Mouse (Mus musculus) limb, embryonic 10.5 days (tissue): ENCODE results near the gene Rab26. TPM values are rescaled to one million over a fixed set of nuclear protein-coding genes. Genes with fewer than 3 reads are reported as not detected.

Experiments used
- DNase-seq: peaks from one replicate; pipeline ENCODE4 v3.0.0-alpha.2; 2017; ENCODE audit warnings: low spot score
- H3K27ac ChIP-seq: fragments of 300-500 bp; sonication (generic); 2 replicates; pipeline ENCODE4 v1.5.1; 2016; ENCODE audit warnings: mild to moderate bottlenecking
- H3K27me3 ChIP-seq: fragments of 300-500 bp; sonication (generic); 2 replicates; pipeline ENCODE4 v1.6.1; 2016; ENCODE audit warnings: low read depth, mild to moderate bottlenecking; ENCODE audit not compliant: poor library complexity, severe bottlenecking
- H3K36me3 ChIP-seq: fragments of 300-500 bp; sonication (generic); 2 replicates; pipeline ENCODE4 v1.6.1; 2016; ENCODE audit warnings: mild to moderate bottlenecking, moderate library complexity
- H3K4me1 ChIP-seq: fragments of 300-500 bp; sonication (generic); 2 replicates; pipeline ENCODE4 v1.6.1; 2016
- H3K4me3 ChIP-seq: fragments of 300-500 bp; sonication (generic); 2 replicates; pipeline ENCODE4 v1.5.1; 2016; ENCODE audit warnings: mild to moderate bottlenecking, moderate library complexity
- H3K9me3 ChIP-seq: fragments of 300-500 bp; sonication (generic); replicated peaks from 2 replicates; pipeline ENCODE4 v1.6.1; 2016; ENCODE audit warnings: mild to moderate bottlenecking
- WGBS: fragments of 180-500 bp; shearing (Covaris S2); methylation state at CpG from one replicate; pipeline ENCODE4 v1.1.7; 2016; 5-methylcytosine and 5-hydroxymethylcytosine counted together
- polyA plus RNA-seq: library from polyadenylated mRNA; unstranded; fragments of >200 nt; fragmentation: Nextera tagmentation; extraction: Ambion mirVana; gene quantifications from 2 replicates; pipeline ENCODE4 v1.2.1, GENCODE M21; 2016

The Rab26 gene
- polyA plus RNA-seq, 1 experiment from 2014 or later: 3.8 TPM

DNA sequence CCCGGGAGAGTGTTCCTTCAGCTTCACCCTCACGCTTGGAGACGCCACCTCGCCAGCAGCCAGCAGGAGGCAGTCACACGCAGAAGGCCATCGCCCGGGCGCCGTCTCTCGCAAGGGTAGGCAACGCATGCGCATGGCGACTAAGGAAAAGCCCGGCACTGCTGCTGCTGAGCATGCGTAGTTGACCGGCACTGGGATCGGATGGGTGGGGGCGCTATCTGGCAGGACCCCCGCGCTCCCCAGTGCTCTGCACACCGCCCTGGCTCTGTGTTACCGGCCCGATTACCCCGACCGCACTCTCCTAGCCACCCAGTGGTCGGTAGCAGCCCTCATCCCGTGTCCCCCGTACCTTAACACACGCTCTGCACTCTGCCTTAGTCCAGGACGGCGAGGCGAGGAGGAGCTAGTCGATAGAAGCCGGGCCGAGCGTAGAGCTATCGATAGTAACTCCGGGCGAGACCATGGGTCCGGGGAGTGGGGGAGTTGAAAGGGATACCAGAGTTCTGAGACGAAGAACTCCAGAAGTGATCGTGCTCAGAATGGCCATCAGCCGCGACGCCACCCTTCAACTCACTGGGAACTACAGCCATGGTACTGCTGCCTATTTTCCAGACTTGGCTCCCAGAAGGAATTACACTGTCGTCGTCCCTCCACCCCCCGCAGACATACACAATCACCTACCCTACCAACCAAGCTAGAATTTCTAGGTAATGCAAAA lies 55.2 kb downstream of the Rab26 start, which contains the start of gene Mlst8:
Mlst8 (minus strand) TSS at position 416 of the 718 bp plus-strand sequence.
- peaks cover 18% of the 10 kb centered on the region for H3K4me1 ChIP-seq
- under 1% methylated on average over 48 of the region's 48 CpGs for WGBS

GRCm38 (mm10) chr17:24477985-24478600 lies 55.9 kb downstream of the Rab26 start:
- DNase-seq: no peak
- H3K9me3 ChIP-seq: no peaks in the 10 kb centered on the region
- peak overlapping the region; percentile 79 for H3K4me3 ChIP-seq
- peaks cover 18% of the 10 kb centered on the region for H3K4me1 ChIP-seq
- peak overlapping the region; percentile 94 for H3K27ac ChIP-seq
- H3K27me3 ChIP-seq: no peaks in the 10 kb centered on the region
- WGBS: 60% methylated on average over 11 of the region's 11 CpGs
- H3K36me3 ChIP-seq: peaks cover 47% of the 10 kb centered on the region

More for the DNA sequence above, 55.2 kb downstream of the Rab26 start, which contains the start of gene Mlst8:
- Histone ChIP-seq H3K9me3 (no peaks in the 10 kb centered on the region), H3K27me3 (no peaks in the 10 kb centered on the region), H3K36me3 (peaks cover 40% of the 10 kb centered on the region), H3K4me3 (peak within 1 kb of the TSS; percentile 79), H3K27ac (peak within 1 kb of the TSS; percentile 94)
- peak; percentile 99 for DNase-seq

Other genes starting within 250 kb of the Rab26 start
- not detected in 2 replicates for gene Abca17, start 183.1 kb downstream of the Rab26 start, polyA plus RNA-seq
- gene Abca3, start 182.3 kb downstream of the Rab26 start, polyA plus RNA-seq: 2.8 and 3.6 TPM in 2 replicates
- 471 and 496 TPM in 2 replicates for gene Rnps1, start 119.6 kb downstream of the Rab26 start, polyA plus RNA-seq
- 87.9 and 104 TPM in 2 replicates for gene Eci1, start 107.6 kb downstream of the Rab26 start, polyA plus RNA-seq
- 1.7 and 2.7 TPM in 2 replicates for gene Dnase1l2, start 91.1 kb downstream of the Rab26 start, polyA plus RNA-seq
- gene E4f1, start 63.9 kb downstream of the Rab26 start, polyA plus RNA-seq: 35.0 and 38.7 TPM in 2 replicates
- gene Pgp, start 63.8 kb downstream of the Rab26 start, polyA plus RNA-seq: 68.8 and 76.1 TPM in 2 replicates
- gene Bricd5, start 60.3 kb downstream of the Rab26 start, polyA plus RNA-seq: 0.24 TPM in 1 of 2 replicates, not detected in the other
- 31.6 and 42.2 TPM in 2 replicates for gene Mlst8, start 55.1 kb downstream of the Rab26 start, polyA plus RNA-seq
- gene Caskin1, start 45.6 kb downstream of the Rab26 start, polyA plus RNA-seq: 1.4 and 3.6 TPM in 2 replicates
- 125 and 136 TPM in 2 replicates for gene Traf7, start 6.3 kb downstream of the Rab26 start, polyA plus RNA-seq
- gene Pkd1, start 15.6 kb upstream of the Rab26 start, polyA plus RNA-seq: 18.9 and 24.7 TPM in 2 replicates
- 63.2 and 79.5 TPM in 2 replicates for gene Tsc2, start 98.4 kb upstream of the Rab26 start, polyA plus RNA-seq
- gene Nthl1, start 98.5 kb upstream of the Rab26 start, polyA plus RNA-seq: 27.5 and 31.2 TPM in 2 replicates
- gene Slc9a3r2, start 116.1 kb upstream of the Rab26 start, polyA plus RNA-seq: 47.2 and 57.1 TPM in 2 replicates
- 0.88 and 1.1 TPM in 2 replicates for gene Npw, start 124.2 kb upstream of the Rab26 start, polyA plus RNA-seq
- gene Zfp598, start 135.5 kb upstream of the Rab26 start, polyA plus RNA-seq: 34.5 and 36.7 TPM in 2 replicates
- gene Syngr3, start 155.7 kb upstream of the Rab26 start, polyA plus RNA-seq: 5.2 and 7.0 TPM in 2 replicates
- 52.9 and 61.2 TPM in 2 replicates for gene Gfer, start 161.9 kb upstream of the Rab26 start, polyA plus RNA-seq
- gene Noxo1, start 162.0 kb upstream of the Rab26 start, polyA plus RNA-seq: 0.59 and 2.3 TPM in 2 replicates
- gene Tbl3, start 173.4 kb upstream of the Rab26 start, polyA plus RNA-seq: 165 and 183 TPM in 2 replicates
- gene Rnf151, start 183.9 kb upstream of the Rab26 start, polyA plus RNA-seq: 0.21 and 0.38 TPM in 2 replicates
- 1,693 and 2,093 TPM in 2 replicates for gene Rps2, start 183.9 kb upstream of the Rab26 start, polyA plus RNA-seq
- 202 and 204 TPM in 2 replicates for gene Ndufb10, start 190.3 kb upstream of the Rab26 start, polyA plus RNA-seq
- 0.15 TPM in 1 of 2 replicates, not detected in the other for gene Rpl3l, start 193.6 kb upstream of the Rab26 start, polyA plus RNA-seq
- 19.9 and 23.6 TPM in 2 replicates for gene Msrb1, start 202.4 kb upstream of the Rab26 start, polyA plus RNA-seq
- gene Hs3st6, start 218.8 kb upstream of the Rab26 start, polyA plus RNA-seq: 3.2 and 4.2 TPM in 2 replicates